19 mouse cellular contexts compared by ENCODE assay signal in genomic region chr17:45666091-45666490, GRCm38 (mm10). TPM values are rescaled to one million over a fixed set of nuclear protein-coding genes. Genes with fewer than 3 reads are reported as not detected.
"Had no signal": no experiment of that assay in that cellular context is flagged by ENCODE, and none has a peak within 500 bp of the region (broad histone marks: within the 10 kb centered on the region; RNA-seq: fewer than 3 reads in every experiment).

No protein-coding gene starts in this region.

- H3K27me3 ChIP-seq: liver, embryonic 13.5 days; megakaryocyte, embryonic 14.5 days; midbrain, embryonic 15.5 days; neural tube, embryonic 12.5 days had no signal

- DNase-seq: kidney, adult 18-20 months; kidney, adult 9 months; kidney, postnatal 36 days; layer of hippocampus, postnatal 36 days; liver, embryonic 13.5 days; lung, adult 2 months; retina, postnatal 1 day; right cerebral cortex, postnatal 25 days; thymus, postnatal 25 days had no signal

- H3K4me3 ChIP-seq: left cerebral cortex, adult 2 months; liver, embryonic 13.5 days; megakaryocyte, embryonic 14.5 days; midbrain, embryonic 10.5 days; midbrain, embryonic 15.5 days; neural tube, embryonic 12.5 days had no signal

- H3K4me2 ChIP-seq: liver, embryonic 13.5 days; midbrain, embryonic 15.5 days; neural tube, embryonic 12.5 days had no signal

- H3K9ac ChIP-seq: liver, embryonic 13.5 days; midbrain, embryonic 15.5 days; neural tube, embryonic 12.5 days had no signal

- H3K9me3 ChIP-seq: liver, embryonic 13.5 days; megakaryocyte, embryonic 14.5 days; midbrain, embryonic 10.5 days; midbrain, embryonic 15.5 days; neural tube, embryonic 12.5 days had no signal

- H3K4me1 ChIP-seq: neural tube, embryonic 12.5 days had no signal

- ATAC-seq: midbrain, embryonic 15.5 days had no signal

- H3K27ac ChIP-seq: kidney, postnatal 0 days; left cerebral cortex, adult 2 months; liver, embryonic 13.5 days; macrophage; midbrain, embryonic 10.5 days; midbrain, embryonic 15.5 days; neural tube, embryonic 12.5 days had no signal

RNA-seq across cellular contexts. Expression of gene Capn11, which starts 7.0 kb away (rescaled TPM):
- polyA plus RNA-seq: kidney, postnatal 0 days; lung, adult 2 months; small intestine, adult 2 months; spleen, adult 2 months; thymus, postnatal 0 days had no signal
